Mouse (Mus musculus) brain, embryonic 14.5 days (tissue): ENCODE data around the gene Epb41l2.

Experiments
- CTCF ChIP-seq: fragments of 200-500 bp; IDR thresholded peaks from 2 replicates; pipeline ENCODE4 v1.5.1; 2012; ENCODE audit warnings: inconsistent platforms, mild to moderate bottlenecking, moderate library complexity, borderline replicate concordance; ENCODE audit not compliant: insufficient read depth, insufficient read length; ENCODE audit errors: extremely low read depth
- POLR2A ChIP-seq: fragments of 200-500 bp; IDR thresholded peaks from 2 replicates; pipeline ENCODE4 v1.6.1; 2012; ENCODE audit warnings: mild to moderate bottlenecking, inconsistent platforms, borderline replicate concordance; ENCODE audit not compliant: poor library complexity, insufficient read depth, insufficient read length, severe bottlenecking; ENCODE audit errors: extremely low read depth

DNA sequence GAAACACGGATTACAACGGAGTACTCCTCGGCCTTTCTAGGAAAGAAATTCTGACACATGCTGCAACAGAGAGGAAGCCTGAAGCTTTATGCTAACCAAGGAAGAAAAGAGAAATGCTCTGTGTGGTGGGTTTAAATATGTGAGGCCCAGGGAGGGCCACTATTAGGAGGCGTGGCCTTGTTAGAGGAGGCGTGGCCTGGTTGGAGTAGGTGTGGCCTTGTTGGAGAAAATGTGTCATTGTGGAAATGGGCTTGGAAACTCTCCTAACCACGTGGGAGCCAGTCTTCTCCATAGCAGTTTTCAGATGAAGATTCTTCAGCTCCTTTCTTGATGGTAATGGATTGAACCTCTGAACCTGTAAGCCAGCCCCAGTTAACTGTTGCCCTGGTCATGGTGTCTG, 32.1 kb upstream of the Epb41l2 start:
- TF ChIP-seq CTCF = no peak
- TF ChIP-seq POLR2A = no peak
